Mouse (Mus musculus) midbrain, embryonic 12.5 days (tissue): ENCODE results near the gene Shq1. TPM values are rescaled to one million over a fixed set of nuclear protein-coding genes. Genes with fewer than 3 reads are reported as not detected.

ENCODE experiments used
- ATAC-seq: fragments of 200-750 bp; cut with Nextera tagmentation; 2 replicates; pipeline ENCODE4 v1.8.0; 2017; ENCODE audit warnings: low read depth, moderate TSS enrichment, moderate library complexity; ENCODE audit not compliant: low FRiP score
- H3K27ac ChIP-seq: fragments of 300-500 bp; sonication (generic); replicated peaks from 2 replicates; pipeline ENCODE4 v1.5.1; 2016; ENCODE audit warnings: mild to moderate bottlenecking
- H3K27me3 ChIP-seq: fragments of 300-500 bp; sonication (generic); 2 replicates; pipeline ENCODE4 v1.6.1; 2016; ENCODE audit warnings: mild to moderate bottlenecking
- H3K36me3 ChIP-seq: fragments of 300-500 bp; sonication (generic); 2 replicates; pipeline ENCODE4 v1.6.1; 2016
- H3K4me1 ChIP-seq: fragments of 300-500 bp; sonication (generic); 2 replicates; pipeline ENCODE4 v1.6.1; 2016
- H3K4me2 ChIP-seq: fragments of 300-500 bp; sonication (generic); replicated peaks from 2 replicates; pipeline ENCODE4 v1.6.1; 2016; ENCODE audit warnings: mild to moderate bottlenecking, moderate library complexity
- H3K4me3 ChIP-seq: fragments of 300-500 bp; sonication (generic); 2 replicates; pipeline ENCODE4 v1.5.1; 2016; ENCODE audit warnings: mild to moderate bottlenecking
- H3K9ac ChIP-seq: fragments of 300-500 bp; sonication (generic); replicated peaks from 2 replicates; pipeline ENCODE4 v1.6.1; 2016; ENCODE audit warnings: mild to moderate bottlenecking, moderate library complexity
- H3K9me3 ChIP-seq: fragments of 300-500 bp; sonication (generic); 2 replicates; pipeline ENCODE4 v1.6.1; 2016; ENCODE audit warnings: mild to moderate bottlenecking
- WGBS: fragments of 180-500 bp; shearing (Covaris S2); methylation state at CpG from one replicate; pipeline ENCODE4 v1.1.7; 2016; 5-methylcytosine and 5-hydroxymethylcytosine counted together
- polyA plus RNA-seq: library from polyadenylated mRNA; unstranded; fragments of >200 nt; fragmentation: Nextera tagmentation; extraction: Ambion mirVana; gene quantifications from 2 replicates; pipeline ENCODE4 v1.2.1, GENCODE M21; 2016

The Shq1 gene
- polyA plus RNA-seq, 1 experiment from 2014 or later = 17.3 TPM

DNA sequence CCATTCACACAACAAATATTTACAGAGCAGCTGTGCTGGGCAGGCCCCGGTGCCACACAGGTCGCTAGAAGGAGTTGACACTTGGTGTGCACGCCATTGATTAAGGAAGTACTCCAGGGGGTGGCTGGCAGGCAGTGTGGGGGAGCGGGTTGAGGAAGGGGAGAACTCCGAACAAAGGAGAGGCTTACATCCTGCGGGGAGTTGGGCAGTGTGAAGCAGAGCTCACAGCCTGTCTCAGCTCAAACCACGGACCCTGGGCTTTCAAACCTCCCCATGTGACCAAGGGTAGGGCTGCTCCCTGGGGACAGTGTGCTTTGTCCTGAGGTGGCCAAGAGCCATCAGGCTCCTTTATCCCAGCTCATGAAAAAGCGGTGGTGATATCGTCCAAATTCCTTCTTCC lies 144.9 kb downstream of the Shq1 start:
- Histone ChIP-seq H3K4me2 (peak overlapping the region; percentile 30), H3K4me3 (no peak overlapping the region), H3K4me1 (peaks cover 15% of the 10 kb centered on the region), H3K9me3 (no peaks in the 10 kb centered on the region), H3K9ac (no peak overlapping the region), H3K27ac (no peak overlapping the region), H3K36me3 (no peaks in the 10 kb centered on the region), H3K27me3 (peaks cover 21% of the 10 kb centered on the region)
- 0 out of 2 replicates have a peak, but pooled peaks have one; percentile 56 for ATAC-seq
- WGBS = 3% methylated on average over 9 of the region's 9 CpGs

GRCm38 (mm10) chr6:100525496-100525895 lies 145.5 kb downstream of the Shq1 start:
- no peak overlapping the region for H3K4me2 ChIP-seq

GRCm38 (mm10) chr6:100522495-100522894 lies 148.5 kb downstream of the Shq1 start:
- Histone ChIP-seq H3K4me3 (no peak overlapping the region), H3K4me2 (no peak overlapping the region), H3K27ac (no peak overlapping the region), H3K9ac (no peak overlapping the region), H3K27me3 (peaks cover 52% of the 10 kb centered on the region), H3K36me3 (no peaks in the 10 kb centered on the region), H3K9me3 (no peaks in the 10 kb centered on the region), H3K4me1 (peaks cover 22% of the 10 kb centered on the region)
- WGBS = 75% methylated on average over 3 of the region's 3 CpGs
- ATAC-seq = no peak

More at GRCm38 (mm10) chr6:100525496-100525895, 145.5 kb downstream of the Shq1 start:
- WGBS = 24% methylated on average over 3 of the region's 3 CpGs
- no peak overlapping the region for H3K4me3 ChIP-seq
- no peak overlapping the region for H3K9ac ChIP-seq
- no peak overlapping the region for H3K27ac ChIP-seq
- no peaks in the 10 kb centered on the region for H3K9me3 ChIP-seq
- ATAC-seq = no peak
- peaks cover 15% of the 10 kb centered on the region for H3K4me1 ChIP-seq
- H3K36me3 ChIP-seq = no peaks in the 10 kb centered on the region
- H3K27me3 ChIP-seq = peaks cover 26% of the 10 kb centered on the region

DNA sequence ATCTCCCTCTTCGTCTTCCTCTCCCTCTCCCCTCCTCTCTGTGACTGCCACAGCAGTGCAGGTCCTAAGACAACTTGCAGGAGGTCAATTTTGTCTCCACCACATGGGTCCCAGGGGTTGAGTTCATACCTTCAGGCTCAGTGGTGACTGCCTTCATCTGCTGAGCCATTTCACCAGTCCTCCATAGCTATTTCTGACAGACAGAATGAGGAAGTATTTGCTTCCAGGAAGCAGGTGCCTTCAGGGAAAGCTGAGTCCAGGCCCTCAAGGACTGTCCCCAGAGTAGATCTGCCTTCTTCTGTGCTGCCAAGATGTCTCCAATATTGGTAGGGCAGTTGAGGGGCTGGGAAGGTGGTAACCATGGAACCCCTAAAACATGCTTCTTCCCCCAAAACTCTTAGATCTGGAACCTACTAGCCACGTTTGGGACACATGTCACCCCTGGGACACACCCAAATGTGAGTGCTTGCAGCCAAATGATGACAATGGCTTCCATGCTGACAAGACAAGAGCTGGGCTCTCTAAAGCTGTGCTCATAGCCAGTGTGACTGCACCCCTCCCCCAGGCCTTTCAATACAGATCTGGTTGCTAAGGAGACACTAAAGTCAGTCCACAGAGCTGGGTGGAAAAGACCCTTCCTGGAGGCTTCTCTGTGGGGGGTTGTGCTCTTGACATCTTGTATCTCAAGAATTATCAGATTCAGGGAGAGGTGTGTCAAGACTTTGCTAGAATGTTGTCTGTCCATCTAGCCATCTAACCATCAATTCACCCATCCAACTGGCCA lies 149.2 kb downstream of the Shq1 start:
- peaks cover 53% of the 10 kb centered on the region for H3K27me3 ChIP-seq
- peaks cover 22% of the 10 kb centered on the region for H3K4me1 ChIP-seq
- H3K4me3 ChIP-seq = no peak overlapping the region
- ATAC-seq = no peak
- H3K27ac ChIP-seq = no peak overlapping the region
- H3K4me2 ChIP-seq = no peak overlapping the region
- H3K36me3 ChIP-seq = no peaks in the 10 kb centered on the region
- H3K9ac ChIP-seq = no peak overlapping the region
- H3K9me3 ChIP-seq = no peaks in the 10 kb centered on the region
- WGBS = 44% methylated on average over 2 of the region's 2 CpGs

GRCm38 (mm10) chr6:100520558-100521099 lies 150.3 kb downstream of the Shq1 start:
- Histone ChIP-seq H3K9me3 (no peaks in the 10 kb centered on the region), H3K4me1 (peaks cover 13% of the 10 kb centered on the region), H3K36me3 (no peaks in the 10 kb centered on the region), H3K9ac (no peak overlapping the region), H3K27ac (no peak overlapping the region), H3K27me3 (peaks cover 49% of the 10 kb centered on the region), H3K4me3 (no peak overlapping the region), H3K4me2 (no peak overlapping the region)
- WGBS = 73% methylated on average over 5 of the region's 5 CpGs
- no peak for ATAC-seq

DNA sequence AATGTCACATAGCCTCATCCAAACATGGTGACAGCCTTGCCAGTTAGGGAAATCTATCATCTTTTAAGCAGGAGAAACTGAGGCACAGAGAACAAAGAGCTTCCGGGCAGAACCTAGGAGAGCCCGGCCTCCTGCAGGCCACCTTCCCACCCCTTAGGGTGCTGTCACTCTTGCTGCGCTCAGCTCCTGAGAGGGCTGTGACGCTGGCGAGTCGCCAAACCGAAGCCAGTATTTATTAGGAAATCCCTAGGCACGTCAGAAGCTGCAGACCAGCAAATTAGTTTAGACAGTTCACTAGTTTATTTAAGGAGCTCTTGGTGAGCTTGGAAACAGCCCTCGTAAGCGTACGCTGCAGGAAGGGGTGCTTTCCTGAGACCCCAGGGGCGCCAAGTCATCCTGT lies 151.1 kb downstream of the Shq1 start:
- no peaks in the 10 kb centered on the region for H3K9me3 ChIP-seq
- H3K27me3 ChIP-seq = peaks cover 47% of the 10 kb centered on the region
- no peak overlapping the region for H3K4me2 ChIP-seq
- no peak overlapping the region for H3K9ac ChIP-seq
- no peaks in the 10 kb centered on the region for H3K36me3 ChIP-seq
- H3K4me3 ChIP-seq = no peak overlapping the region
- 64% methylated on average over 12 of the region's 12 CpGs for WGBS
- peaks cover 13% of the 10 kb centered on the region for H3K4me1 ChIP-seq
- 0 out of 2 replicates have a peak, but pooled peaks have one; percentile 30 for ATAC-seq
- no peak overlapping the region for H3K27ac ChIP-seq

Other genes starting within 250 kb of the Shq1 start
- gene Gxylt2, start 33.6 kb upstream of the Shq1 start, polyA plus RNA-seq = 5.6 and 6.0 TPM in 2 replicates
- 28.0 and 29.4 TPM in 2 replicates for gene Ppp4r2, start 162.5 kb upstream of the Shq1 start, polyA plus RNA-seq